19 mouse cellular contexts compared by ENCODE assay signal in genomic region chr14:40873961-40874360, GRCm38 (mm10). TPM values are rescaled to one million over a fixed set of nuclear protein-coding genes. Genes with fewer than 3 reads are reported as not detected.
DNase-seq lines count a peak whose midpoint lies in the region; ATAC-seq lines count a peak whose summit lies in the region.
"Had no signal": no experiment of that assay in that cellular context is flagged by ENCODE, and none has a peak within 500 bp of the region (broad histone marks: within the 10 kb centered on the region; RNA-seq: fewer than 3 reads in every experiment).

No protein-coding gene starts in this region.

- no peaks in the 10 kb centered on the region for H3K4me1 ChIP-seq in liver, embryonic 11.5 days (replicated peaks; ENCODE audit: control insufficient read depth, insufficient read depth, low read length)
- H3K4me1 ChIP-seq in liver, embryonic 12.5 days, result 0 out of 2 replicates have a peak, but pooled peaks cover under 1% of the 10 kb centered on the region

- no peak overlapping the region for H3K4me3 ChIP-seq in liver, embryonic 11.5 days (ENCODE audit: low read depth, low read length)
- H3K4me3 ChIP-seq in liver, embryonic 12.5 days, result no peak overlapping the region

- H3K27ac ChIP-seq in liver, embryonic 11.5 days (ENCODE audit: low read depth, low read length), result no peak overlapping the region
- no peak overlapping the region for H3K27ac ChIP-seq in liver, embryonic 12.5 days

- no peak overlapping the region for H3K4me2 ChIP-seq in liver, embryonic 11.5 days
- no peak overlapping the region for H3K4me2 ChIP-seq in liver, embryonic 12.5 days

- peak; percentile 90 for DNase-seq in heart, adult 11 months
- DNase-seq in heart, adult 9 months (ENCODE audit: low spot score in 2 of 2), result no peak
- DNase-seq in liver, embryonic 11.5 days (ENCODE audit: low spot score), result no peak
- DNase-seq: adrenal gland, adult 2 months; adrenal gland, adult 8-10 months; adrenal gland, postnatal 10 days; adrenal gland, postnatal 14 days; adrenal gland, postnatal 25 days; adrenal gland, postnatal 36 days; B cell, adult 2 months; cerebellum, adult 11 months; cerebellum, adult 11-12 months; cerebellum, adult 18-20 months had no signal

- H3K36me3 ChIP-seq in liver, embryonic 11.5 days (ENCODE audit: control insufficient read depth, insufficient read depth, low read length), result no peaks in the 10 kb centered on the region
- no peaks in the 10 kb centered on the region for H3K36me3 ChIP-seq in liver, embryonic 12.5 days
- H3K36me3 ChIP-seq: G1E had no signal

- WGBS in liver, embryonic 11.5 days, result 77% methylated on average over 5 of the region's 5 CpGs
- 40% methylated on average over 5 of the region's 5 CpGs for WGBS in liver, embryonic 12.5 days (ENCODE audit: insufficient replicate concordance)

- no peaks in the 10 kb centered on the region for H3K27me3 ChIP-seq in liver, embryonic 11.5 days (replicated peaks; ENCODE audit: control insufficient read depth, insufficient read depth, low read length)
- no peaks in the 10 kb centered on the region for H3K27me3 ChIP-seq in liver, embryonic 12.5 days (replicated peaks)
- H3K27me3 ChIP-seq: CH12.LX had no signal

- peak; percentile 39; the same call in 1 of the 2 replicates for ATAC-seq in liver, embryonic 11.5 days (replicated peaks; ENCODE audit: low FRiP score)
- ATAC-seq in liver, embryonic 12.5 days, result no peak
- ATAC-seq: activated CD4-positive, CD25-positive, alpha-beta regulatory T cell, adult 4 months; CD4-positive, CD25-positive, alpha-beta regulatory T cell, adult 4 months; Patski had no signal

- H3K9ac ChIP-seq in liver, embryonic 11.5 days (ENCODE audit: low read depth, low read length), result no peak overlapping the region
- H3K9ac ChIP-seq in liver, embryonic 12.5 days, result no peak overlapping the region

- H3K9me3 ChIP-seq in liver, embryonic 11.5 days (ENCODE audit: control insufficient read depth, low read length), result no peaks in the 10 kb centered on the region
- no peaks in the 10 kb centered on the region for H3K9me3 ChIP-seq in liver, embryonic 12.5 days (replicated peaks)
- H3K9me3 ChIP-seq: G1E had no signal

RNA-seq across cellular contexts. Expression of gene Sh2d4b, which starts 19.1 kb away (rescaled TPM):
- polyA plus RNA-seq in liver, embryonic 11.5 days (2014; fragmentation: Nextera tagmentation; extraction: Ambion mirVana), result 0.43 and 0.86 TPM in 2 replicates
- 0.16 and 0.20 TPM in 2 replicates for polyA plus RNA-seq in liver, embryonic 12.5 days (2016; fragmentation: Nextera tagmentation; extraction: Ambion mirVana)
- polyA plus RNA-seq: activated CD4-positive, CD25-positive, alpha-beta regulatory T cell, adult 4 months had no signal
